Mouse (Mus musculus): Measurements from ENCODE around the gene Vdac1.

The Vdac1 gene

GRCm38 (mm10) chr11:52383741-52384140 lies 23.1 kb downstream of the Vdac1 start:
- ChIA-PET CTCF (interaction anchor here (0.5 to 3.9 kb wide), 19 partner anchors 8 to 1638 kb away, joined by 3 to 69 read pairs (median 7); partner anchors contain the start of genes Vdac1 (in 2 of the 4) and 9530068E07Rik (in 1 of the 4)), POLR2A (interaction anchor here in 3 of 4 experiments (0.7 to 11.1 kb wide), 19 partner anchors 8 to 164 kb away, joined by 3 to 148 read pairs (median 4); partner anchors contain the start of genes 9530068E07Rik (in 2 of the 3) and Vdac1 (in 2 of the 3))

- POLR2A ChIA-PET, result interaction anchor here (0.6 to 11.1 kb wide), 32 partner anchors 9 to 165 kb away, joined by 3 to 148 read pairs (median 4); partner anchors contain the start of genes 9530068E07Rik (in 3 of the 4) and Vdac1 (in 3 of the 4)
- CTCF ChIA-PET, result interaction anchor here (0.6 to 3.9 kb wide), 63 partner anchors 8 to 899 kb away, joined by 3 to 69 read pairs (median 4); partner anchors contain the start of genes 9530068E07Rik (in 4 of the 4), Vdac1 (in 3 of the 4), Sar1b (in 1 of the 4) and Sec24a (in 1 of the 4)
Measured at GRCm38 (mm10) chr11:52384667-52385066, 24.0 kb downstream of the Vdac1 start.

GRCm38 (mm10) chr11:52386892-52387291 lies 26.2 kb downstream of the Vdac1 start:
- POLR2A ChIA-PET, result interaction anchor here (0.5 to 11.1 kb wide), 10 partner anchors 9 to 192 kb away, joined by 3 to 148 read pairs (median 8); partner anchors contain the start of genes 9530068E07Rik (in 2 of the 4) and Vdac1 (in 2 of the 4)
- CTCF ChIA-PET, result interaction anchor here (1.0 to 3.9 kb wide), 6 partner anchors 9 to 40 kb away, joined by 3 to 56 read pairs (median 9); partner anchors contain the start of gene 9530068E07Rik (in 1 of the 4)

GRCm38 (mm10) chr11:52388150-52388549 lies 27.5 kb downstream of the Vdac1 start:
- ChIA-PET CTCF (interaction anchor here (0.8 to 1.8 kb wide), 7 partner anchors 10 to 45 kb away, joined by 3 to 12 read pairs (median 5); no protein-coding TSS in a partner anchor), POLR2A (interaction anchor here (0.5 to 11.1 kb wide), 12 partner anchors 9 to 386 kb away, joined by 3 to 148 read pairs (median 6); partner anchors contain the start of gene Vdac1 (in 3 of the 4))

- POLR2A ChIA-PET, result interaction anchor here (0.6 to 11.1 kb wide), 14 partner anchors 8 to 121 kb away, joined by 3 to 148 read pairs (median 4); partner anchors contain the start of gene Vdac1 (in 3 of the 4)
- CTCF ChIA-PET, result interaction anchor here (0.6 to 1.8 kb wide), 7 partner anchors 11 to 928 kb away, joined by 3 to 12 read pairs (median 5); no protein-coding TSS in a partner anchor
Measured at GRCm38 (mm10) chr11:52388979-52389378, 28.3 kb downstream of the Vdac1 start.

- CTCF ChIA-PET, result interaction anchor here in 3 of 4 experiments (1.2 to 1.8 kb wide), 3 partner anchors 15 to 16 kb away, joined by 3 to 5 read pairs (median 4); no protein-coding TSS in a partner anchor
- POLR2A ChIA-PET, result interaction anchor here (0.6 to 11.1 kb wide), 17 partner anchors 8 to 827 kb away, joined by 3 to 148 read pairs (median 5); partner anchors contain the start of gene Vdac1 (in 3 of the 4)
Measured at GRCm38 (mm10) chr11:52389933-52390332, 29.3 kb downstream of the Vdac1 start.

GRCm38 (mm10) chr11:52394494-52394893 lies 33.8 kb downstream of the Vdac1 start:
- CTCF ChIA-PET, result interaction anchor here (0.6 to 2.7 kb wide), 12 partner anchors 9 to 620 kb away, joined by 3 to 24 read pairs (median 4); no protein-coding TSS in a partner anchor
- POLR2A ChIA-PET, result interaction anchor here in 3 of 4 experiments (1.1 to 4.5 kb wide), 8 partner anchors 9 to 109 kb away, joined by 3 to 31 read pairs (median 10); partner anchors contain the start of gene Vdac1 (in 1 of the 3)

- POLR2A ChIA-PET, result interaction anchor here in 3 of 4 experiments (0.6 to 5.0 kb wide), 32 partner anchors 9 to 978 kb away, joined by 3 to 52 read pairs (median 6); partner anchors contain the start of genes Vdac1 (in 3 of the 3) and Nhp2 (in 1 of the 3)
- CTCF ChIA-PET, result interaction anchor here (0.6 to 3.6 kb wide), 26 partner anchors 10 to 858 kb away, joined by 3 to 24 read pairs (median 4); no protein-coding TSS in a partner anchor
Measured at GRCm38 (mm10) chr11:52395343-52395742, 34.7 kb downstream of the Vdac1 start.

GRCm38 (mm10) chr11:52395940-52396596 lies 35.4 kb downstream of the Vdac1 start, which contains the start of gene 9530068E07Rik:
TSS of gene 9530068E07Rik (plus strand) at chr11:52396428.
- ChIA-PET CTCF (interaction anchor here (0.5 to 3.6 kb wide), 44 partner anchors 9 to 1188 kb away, joined by 3 to 24 read pairs (median 4); partner anchors contain the start of gene Uqcrq (in 1 of the 4)), POLR2A (interaction anchor here (0.6 to 5.0 kb wide), 69 partner anchors 9 to 1480 kb away, joined by 3 to 52 read pairs (median 4); partner anchors contain the start of genes Vdac1 (in 3 of the 4), 0610009B22Rik (in 1 of the 4), Cdkn2aipnl (in 1 of the 4) and Nhp2 (in 1 of the 4))

- ChIA-PET POLR2A (interaction anchor here (0.6 to 5.0 kb wide), 64 partner anchors 8 to 1481 kb away, joined by 3 to 52 read pairs (median 4); partner anchors contain the start of genes Vdac1 (in 3 of the 4), 0610009B22Rik (in 1 of the 4), Cdkn2aipnl (in 1 of the 4) and Nhp2 (in 1 of the 4)), CTCF (interaction anchor here (0.6 to 3.6 kb wide), 34 partner anchors 10 to 1187 kb away, joined by 3 to 24 read pairs (median 5); partner anchors contain the start of gene Uqcrq (in 1 of the 4))
Measured at GRCm38 (mm10) chr11:52396597-52397188, 36.0 kb downstream of the Vdac1 start.

GRCm38 (mm10) chr11:52397385-52397987 lies 36.8 kb downstream of the Vdac1 start:
- ChIA-PET POLR2A (interaction anchor here in 3 of 4 experiments (0.5 to 5.0 kb wide), 33 partner anchors 9 to 1458 kb away, joined by 3 to 52 read pairs (median 5); partner anchors contain the start of genes Vdac1 (in 3 of the 3), 0610009B22Rik (in 1 of the 3) and Ppp2ca (in 1 of the 3)), CTCF (interaction anchor here in 3 of 4 experiments (1.1 to 3.6 kb wide), 9 partner anchors 13 to 178 kb away, joined by 3 to 24 read pairs (median 9); no protein-coding TSS in a partner anchor)

- ChIA-PET POLR2A (interaction anchor here in 1 of 4 experiments (0.6 kb wide), 1 partner anchor 91 kb away, joined by 3 read pairs; no protein-coding TSS in a partner anchor), CTCF (no interaction called here)
Measured at GRCm38 (mm10) chr11:52401476-52401875, 40.8 kb downstream of the Vdac1 start.

GRCm38 (mm10) chr11:52402566-52402965 lies 41.9 kb downstream of the Vdac1 start:
- ChIA-PET POLR2A (interaction anchor here in 1 of 4 experiments (1.3 kb wide), 1 partner anchor 9 kb away, joined by 3 read pairs; no protein-coding TSS in a partner anchor), CTCF (no interaction called here)

- CTCF ChIA-PET, result interaction anchor here in 1 of 4 experiments (1.2 kb wide), 1 partner anchor 20 kb away, joined by 3 read pairs; no protein-coding TSS in a partner anchor
Measured at GRCm38 (mm10) chr11:52404209-52404608, 43.5 kb downstream of the Vdac1 start.

GRCm38 (mm10) chr11:52405196-52405688 lies 44.6 kb downstream of the Vdac1 start:
- POLR2A ChIA-PET, result interaction anchor here in 2 of 4 experiments (2.4 to 3.4 kb wide), 2 partner anchors 8 to 46 kb away, joined by 5 to 20 read pairs; partner anchors contain the start of gene 9530068E07Rik (in 1 of the 2)

More at GRCm38 (mm10) chr11:52404209-52404608, 43.5 kb downstream of the Vdac1 start:
- POLR2A ChIA-PET, result interaction anchor here in 2 of 4 experiments (0.6 to 2.4 kb wide), 4 partner anchors 20 to 856 kb away, joined by 3 to 5 read pairs (median 4); partner anchors contain the start of gene Vdac1 (in 1 of the 2)

GRCm38 (mm10) chr11:52409316-52409715 lies 48.7 kb downstream of the Vdac1 start:
- CTCF ChIA-PET, result interaction anchor here in 1 of 4 experiments (1.7 kb wide), 1 partner anchor 13 kb away, joined by 6 read pairs; the partner anchor contains the start of gene 9530068E07Rik
- POLR2A ChIA-PET, result interaction anchor here in 2 of 4 experiments (0.8 to 1.9 kb wide), 3 partner anchors 13 to 50 kb away, joined by 3 to 5 read pairs (median 4); partner anchors contain the start of gene 9530068E07Rik (in 1 of the 2)

More at GRCm38 (mm10) chr11:52405196-52405688, 44.6 kb downstream of the Vdac1 start:
- CTCF ChIA-PET, result interaction anchor here in 2 of 4 experiments (0.5 to 1.1 kb wide), 3 partner anchors 32 to 54 kb away, joined by 3 to 4 read pairs (median 3); partner anchors contain the start of gene Vdac1 (in 1 of the 2)
